Mouse (Mus musculus) heart, embryonic 13.5 days (tissue): ENCODE data around the gene Map1b. TPM values are rescaled to one million over a fixed set of nuclear protein-coding genes. Genes with fewer than 3 reads are reported as not detected.

Experiments
- ATAC-seq: fragments of 200-750 bp; cut with Nextera tagmentation; 2 replicates; pipeline ENCODE4 v1.8.0; 2017; ENCODE audit warnings: moderate TSS enrichment; ENCODE audit not compliant: insufficient number of reproducible peaks, low FRiP score, low TSS enrichment; ENCODE audit errors: extremely low read depth
- H3K27ac ChIP-seq: fragments of 300-500 bp; sonication (generic); replicated peaks from 2 replicates; pipeline ENCODE4 v1.5.1; 2015; ENCODE audit warnings: moderate library complexity, mild to moderate bottlenecking, inconsistent platforms
- H3K27me3 ChIP-seq: fragments of 300-500 bp; sonication (generic); replicated peaks from 2 replicates; pipeline ENCODE4 v1.6.1; 2015; ENCODE audit warnings: mild to moderate bottlenecking, inconsistent platforms
- H3K36me3 ChIP-seq: fragments of 300-500 bp; sonication (generic); 2 replicates; pipeline ENCODE4 v1.6.1; 2015; ENCODE audit warnings: mild to moderate bottlenecking, inconsistent platforms
- H3K4me1 ChIP-seq: fragments of 300-500 bp; sonication (generic); 2 replicates; pipeline ENCODE4 v1.6.1; 2015; ENCODE audit warnings: inconsistent platforms
- H3K4me2 ChIP-seq: fragments of 300-500 bp; sonication (generic); 2 replicates; pipeline ENCODE4 v1.6.1; 2015; ENCODE audit warnings: inconsistent platforms, mild to moderate bottlenecking, moderate library complexity
- H3K4me3 ChIP-seq: fragments of 300-500 bp; sonication (generic); 2 replicates; pipeline ENCODE4 v1.5.1; 2015; ENCODE audit warnings: moderate library complexity, mild to moderate bottlenecking, inconsistent platforms
- H3K9ac ChIP-seq: fragments of 300-500 bp; sonication (generic); 2 replicates; pipeline ENCODE4 v1.6.1; 2015; ENCODE audit warnings: inconsistent platforms, mild to moderate bottlenecking, moderate library complexity
- H3K9me3 ChIP-seq: fragments of 300-500 bp; sonication (generic); 2 replicates; pipeline ENCODE4 v1.6.1; 2016; ENCODE audit warnings: inconsistent platforms
- WGBS: fragments of 180-500 bp; shearing (Covaris S2); methylation state at CpG from one replicate; pipeline ENCODE4 v1.1.7; 2015; ENCODE audit warnings: mixed read lengths; 5-methylcytosine and 5-hydroxymethylcytosine counted together
- polyA plus RNA-seq: library from polyadenylated mRNA; unstranded; fragments of >200 nt; fragmentation: Nextera tagmentation; extraction: Ambion mirVana; gene quantifications from 2 replicates; pipeline ENCODE4 v1.2.1, GENCODE M21; 2015

Map1b gene
- polyA plus RNA-seq, 1 experiment from 2014 or later: 111 TPM

DNA sequence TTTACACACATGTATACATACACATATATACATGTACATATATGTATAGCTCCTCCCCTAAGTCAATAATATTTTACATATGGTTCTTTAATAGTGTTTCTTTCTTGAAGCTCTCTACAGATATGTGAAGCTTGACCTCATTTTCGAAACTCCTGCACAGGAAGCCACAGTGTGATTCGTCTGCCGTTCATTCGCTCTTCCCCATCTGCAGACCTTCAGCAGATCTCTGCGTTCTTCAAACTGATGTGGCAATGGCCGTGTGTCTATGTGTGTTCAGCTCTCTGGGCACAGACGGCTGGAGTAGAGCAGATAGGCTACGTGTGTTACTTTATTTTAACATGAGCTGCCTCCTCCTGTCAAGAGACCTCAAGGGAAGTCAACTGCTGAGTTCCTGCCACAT lies 9.2 kb upstream of the Map1b start:
- 61% methylated on average over 8 of the region's 8 CpGs for WGBS
- Histone ChIP-seq H3K27ac (no peak overlapping the region), H3K36me3 (no peaks in the 10 kb centered on the region), H3K4me3 (no peak overlapping the region), H3K9me3 (no peaks in the 10 kb centered on the region), H3K9ac (no peak overlapping the region), H3K4me1 (0 out of 2 replicates have a peak, but pooled peaks cover 3% of the 10 kb centered on the region), H3K4me2 (no peak overlapping the region), H3K27me3 (no peaks in the 10 kb centered on the region)
- ATAC-seq: no peak

DNA sequence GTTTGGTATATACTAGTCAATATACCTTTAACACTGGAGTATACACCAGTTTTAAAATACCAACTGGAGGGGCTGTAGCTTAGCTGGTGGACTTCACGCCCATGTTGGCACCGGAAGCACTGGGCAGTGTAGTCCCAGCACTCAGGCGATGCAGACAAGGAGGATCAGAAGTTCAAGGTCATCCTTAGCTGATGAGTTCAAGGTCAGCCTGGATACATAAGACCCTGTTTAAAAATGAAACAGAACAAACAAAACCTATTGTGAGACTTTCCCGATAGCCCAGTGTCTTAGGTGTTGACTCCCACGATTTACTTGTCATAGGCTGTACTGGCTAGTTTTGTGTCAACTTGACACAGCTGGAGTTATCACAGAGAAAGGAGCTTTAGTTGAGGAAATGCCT lies 1.5 kb upstream of the Map1b start:
- Histone ChIP-seq H3K36me3 (peaks cover 4% of the 10 kb centered on the region; the same call in 1 of the 2 replicates), H3K4me3 (no peak overlapping the region), H3K9me3 (no peaks in the 10 kb centered on the region), H3K9ac (no peak overlapping the region), H3K27me3 (no peaks in the 10 kb centered on the region), H3K4me2 (no peak overlapping the region), H3K27ac (no peak overlapping the region), H3K4me1 (peaks cover 25% of the 10 kb centered on the region)
- no peak for ATAC-seq
- WGBS: 85% methylated on average over 5 of the region's 5 CpGs

DNA sequence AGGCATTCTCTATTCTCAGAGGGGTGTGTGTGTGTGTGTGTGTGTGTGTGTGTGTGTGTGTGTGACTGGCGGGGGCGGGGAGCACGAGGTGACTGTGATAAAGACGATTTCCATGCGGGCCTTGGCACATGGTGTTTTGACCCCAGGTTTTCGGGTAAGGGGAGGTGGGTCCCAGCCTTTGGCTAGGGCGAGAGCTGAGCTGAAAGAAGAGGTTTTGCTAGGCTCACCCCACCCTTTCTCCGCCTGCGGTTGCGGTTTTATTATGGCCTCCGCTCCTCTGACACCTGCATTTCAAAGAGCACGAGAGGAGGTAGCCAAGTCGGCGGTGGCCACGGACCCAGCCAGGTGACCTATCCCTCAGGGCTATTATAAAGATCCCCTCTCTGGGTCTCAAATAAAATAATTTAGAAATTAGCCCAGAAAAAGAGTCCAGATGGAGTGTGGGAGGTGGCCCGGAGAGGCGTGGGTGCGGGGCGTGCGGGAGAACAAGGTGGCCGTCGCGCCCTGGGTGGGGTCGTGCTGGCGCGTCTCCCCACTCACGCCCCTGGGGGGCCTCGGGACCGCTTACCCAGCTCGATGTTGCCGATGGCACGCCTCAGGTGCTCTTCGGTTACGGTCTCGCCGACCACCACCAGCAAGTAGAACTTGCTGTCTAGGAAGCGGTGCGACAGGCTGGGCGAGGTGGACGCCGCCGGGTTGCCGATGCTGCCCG lies 448 bp downstream of the Map1b start:
- Histone ChIP-seq H3K27me3 (no peaks in the 10 kb centered on the region), H3K4me2 (peak overlapping the region; percentile 84)
- no peak for ATAC-seq

DNA sequence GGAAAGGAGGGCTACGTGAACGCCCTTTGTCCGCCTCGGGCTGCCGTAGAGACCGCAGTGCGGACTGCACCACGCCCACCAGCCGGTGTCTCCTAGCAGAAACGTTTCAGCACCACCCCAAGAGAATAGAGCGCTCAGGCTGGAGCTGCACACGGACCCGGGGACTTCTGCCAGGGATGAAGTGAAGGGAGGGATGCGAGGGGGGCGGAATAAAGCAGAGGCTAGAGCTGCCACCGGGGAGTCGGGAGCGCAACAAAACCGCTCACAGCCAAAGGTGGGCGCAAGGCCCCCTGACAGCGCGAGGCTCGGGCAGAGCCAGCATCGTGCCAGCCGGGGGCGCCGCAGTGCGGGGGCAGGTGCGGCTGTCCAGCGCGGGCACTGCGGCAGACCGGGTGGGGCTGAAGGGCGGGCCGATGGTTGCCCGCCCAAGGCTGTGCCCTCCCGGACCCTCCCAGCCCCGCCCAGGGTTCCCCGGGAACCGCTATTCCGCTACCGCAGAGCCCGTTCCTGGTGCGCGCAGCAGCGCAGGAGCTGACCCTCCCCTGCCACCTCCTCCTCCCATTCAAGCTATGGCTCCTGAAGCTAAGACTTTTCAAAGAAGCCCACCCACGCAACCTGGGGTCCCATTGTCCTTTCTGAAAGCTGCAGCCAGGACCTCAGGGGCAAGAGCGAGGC lies 1.3 kb downstream of the Map1b start:
- Histone ChIP-seq H3K9ac (peak overlapping the region; percentile 89), H3K9me3 (no peaks in the 10 kb centered on the region), H3K4me1 (peaks cover 38% of the 10 kb centered on the region), H3K27me3 (no peaks in the 10 kb centered on the region), H3K4me3 (peak overlapping the region; percentile 78), H3K36me3 (peaks cover 9% of the 10 kb centered on the region), H3K27ac (peak overlapping the region; percentile 86), H3K4me2 (peak overlapping the region; percentile 84)
- under 1% methylated on average over 45 of the region's 48 CpGs for WGBS
- ATAC-seq: peak; percentile 50

More for the DNA sequence above, 448 bp downstream of the Map1b start:
- H3K27ac ChIP-seq: peak overlapping the region; percentile 86
- H3K9ac ChIP-seq: peak overlapping the region; percentile 89
- H3K4me3 ChIP-seq: peak overlapping the region; percentile 78
- under 1% methylated on average over 42 of the region's 44 CpGs for WGBS
- peaks cover 12% of the 10 kb centered on the region for H3K36me3 ChIP-seq
- peaks cover 34% of the 10 kb centered on the region for H3K4me1 ChIP-seq
- no peaks in the 10 kb centered on the region for H3K9me3 ChIP-seq

DNA sequence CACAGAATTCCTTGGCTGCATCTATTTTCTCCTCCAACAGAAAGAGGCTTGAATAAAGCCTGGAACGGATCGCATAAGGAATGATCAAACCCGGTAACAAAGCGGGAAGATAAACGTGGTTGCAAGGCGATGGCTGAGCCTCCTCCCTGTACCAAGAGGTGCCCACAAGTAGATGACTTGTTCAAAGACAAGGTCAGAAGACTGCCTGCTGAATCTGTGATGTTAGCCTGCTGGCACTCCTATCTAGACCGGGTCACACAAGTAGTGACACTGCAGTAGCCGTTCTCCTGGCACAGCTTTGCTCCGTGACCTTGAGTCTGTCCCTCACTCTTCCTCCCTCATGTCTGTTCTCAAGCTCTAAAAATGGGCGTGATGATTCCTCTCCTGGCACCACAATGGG lies 2.4 kb downstream of the Map1b start:
- Histone ChIP-seq H3K27ac (peak overlapping the region; percentile 86), H3K9ac (peak overlapping the region; percentile 89), H3K27me3 (no peaks in the 10 kb centered on the region), H3K4me3 (peak overlapping the region; percentile 78), H3K4me2 (peak overlapping the region; percentile 84), H3K4me1 (peaks cover 41% of the 10 kb centered on the region), H3K36me3 (peaks cover 9% of the 10 kb centered on the region; the same call in 1 of the 2 replicates), H3K9me3 (no peaks in the 10 kb centered on the region)
- WGBS: 9% methylated on average over 10 of the region's 10 CpGs
- no peak for ATAC-seq

DNA sequence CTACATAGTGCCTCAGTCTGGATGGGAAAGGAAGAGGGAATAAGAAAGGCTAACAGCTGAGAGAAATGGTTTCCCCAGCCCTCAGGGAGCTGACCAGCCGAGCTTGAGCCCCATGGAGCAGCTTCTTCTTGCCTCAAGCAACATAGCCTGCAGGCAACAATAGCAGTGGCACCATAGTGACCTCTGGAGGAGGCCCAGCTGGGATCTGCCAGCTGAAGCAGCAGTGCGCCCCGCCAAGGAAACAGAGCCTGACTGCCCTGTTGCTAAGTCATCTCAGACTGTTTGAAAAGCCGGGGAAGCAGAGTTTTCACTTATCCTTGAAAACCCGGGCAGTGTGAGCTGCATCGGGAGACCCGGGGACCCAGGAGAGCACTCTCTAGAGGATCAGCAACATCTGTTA lies 3.2 kb downstream of the Map1b start:
- Histone ChIP-seq H3K27me3 (no peaks in the 10 kb centered on the region), H3K4me1 (peaks cover 50% of the 10 kb centered on the region), H3K4me3 (peak overlapping the region; percentile 78; the same call in 1 of the 2 replicates), H3K27ac (peak overlapping the region; percentile 48; the same call in 1 of the 2 replicates), H3K9ac (peak overlapping the region; percentile 41), H3K4me2 (peak overlapping the region; percentile 84), H3K36me3 (peaks cover 12% of the 10 kb centered on the region), H3K9me3 (no peaks in the 10 kb centered on the region)
- 7% methylated on average over 7 of the region's 7 CpGs for whole genome bisulfite sequencing
- no peak for ATAC-seq

DNA sequence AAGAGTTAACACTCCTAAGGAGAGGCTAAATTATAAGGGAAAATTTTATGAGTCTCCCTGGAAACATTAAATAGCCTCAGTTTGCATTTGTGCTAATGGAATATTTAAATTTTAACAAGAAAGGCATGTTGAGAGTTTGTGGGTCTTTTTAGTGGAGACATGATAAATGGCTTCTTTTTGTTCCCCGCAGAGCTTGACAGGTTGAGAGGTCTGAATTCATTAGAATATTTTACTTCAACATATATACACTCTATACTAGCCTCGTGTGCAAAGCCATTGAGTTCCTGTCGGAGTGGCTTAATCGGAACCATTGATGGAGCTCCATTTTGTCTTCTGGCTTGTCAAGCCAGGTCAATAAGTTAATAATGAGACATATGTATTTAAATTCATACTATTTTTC lies 6.4 kb downstream of the Map1b start:
- Histone ChIP-seq H3K27me3 (no peaks in the 10 kb centered on the region), H3K4me1 (peaks cover 49% of the 10 kb centered on the region), H3K4me3 (no peak overlapping the region), H3K9ac (no peak overlapping the region), H3K27ac (no peak overlapping the region), H3K36me3 (peaks cover 42% of the 10 kb centered on the region), H3K9me3 (no peaks in the 10 kb centered on the region), H3K4me2 (no peak overlapping the region)
- ATAC-seq: no peak
- 90% methylated on average over 4 of the region's 4 CpGs for WGBS

DNA sequence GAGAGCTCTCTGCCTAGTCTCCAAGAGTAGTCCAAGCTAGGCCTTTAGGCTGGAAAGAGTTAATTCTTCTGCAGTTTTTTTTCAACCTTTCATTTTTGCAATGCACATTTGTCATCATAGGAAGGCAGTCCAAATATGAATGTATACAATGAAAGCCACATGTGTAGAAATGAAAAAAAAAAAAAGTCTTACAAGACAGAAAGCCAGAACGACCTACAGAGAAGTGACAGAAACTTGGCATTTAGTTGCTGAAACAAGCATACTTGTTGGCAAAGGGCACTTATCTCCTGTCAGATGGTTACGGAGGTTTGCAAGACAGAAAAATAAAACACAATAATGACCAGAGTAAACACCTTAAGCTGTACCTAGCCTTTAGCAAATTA lies 9.8 kb downstream of the Map1b start:
- WGBS: 39% methylated on average over 2 of the region's 2 CpGs

DNA sequence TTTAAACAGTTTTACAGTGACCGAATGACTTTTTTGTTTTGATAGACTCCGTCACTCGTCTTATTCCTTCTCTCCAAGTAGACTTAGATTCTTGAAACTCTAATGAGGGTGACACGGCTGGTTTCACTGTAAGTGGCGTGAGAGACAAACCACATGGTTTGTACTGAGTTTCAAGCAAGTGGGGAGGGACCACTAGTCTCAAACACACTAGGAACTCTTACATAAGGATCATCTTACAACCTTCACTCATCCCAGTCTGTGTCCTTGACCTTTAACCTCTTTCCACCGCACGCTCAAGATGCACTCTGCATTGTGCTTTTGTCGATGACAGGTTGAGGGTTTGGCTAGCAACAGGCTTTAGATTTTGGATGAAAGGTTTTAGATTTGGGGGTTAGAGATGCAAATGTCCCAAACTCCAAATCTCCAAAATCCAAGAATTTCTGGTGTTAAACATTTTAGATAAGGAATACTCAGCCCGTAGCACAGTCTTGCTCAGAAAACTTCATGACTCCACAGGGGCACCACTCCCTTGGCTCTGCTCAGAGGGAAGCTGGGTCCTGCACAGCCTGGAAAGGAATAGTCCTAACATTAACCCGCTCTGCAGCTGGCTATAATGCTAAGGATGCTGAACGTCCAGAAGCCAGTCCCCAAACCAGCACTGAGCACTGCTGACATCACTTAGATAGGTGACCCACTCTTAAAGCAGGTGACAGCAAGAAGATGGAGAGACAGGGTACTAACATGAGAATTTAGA lies 10.3 kb downstream of the Map1b start:
- Histone ChIP-seq H3K4me3 (no peak overlapping the region), H3K9ac (no peak overlapping the region), H3K4me1 (peaks cover 53% of the 10 kb centered on the region), H3K4me2 (no peak overlapping the region), H3K36me3 (peaks cover 56% of the 10 kb centered on the region), H3K9me3 (no peaks in the 10 kb centered on the region), H3K27me3 (no peaks in the 10 kb centered on the region), H3K27ac (no peak overlapping the region)
- no peak for ATAC-seq
- WGBS: 70% methylated on average over 11 of the region's 11 CpGs

More for the DNA sequence above, 9.8 kb downstream of the Map1b start:
- H3K4me1 ChIP-seq: peaks cover 52% of the 10 kb centered on the region
- H3K9ac ChIP-seq: no peak overlapping the region
- H3K4me2 ChIP-seq: no peak overlapping the region
- H3K9me3 ChIP-seq: no peaks in the 10 kb centered on the region
- H3K27me3 ChIP-seq: no peaks in the 10 kb centered on the region
- ATAC-seq: no peak
- peaks cover 55% of the 10 kb centered on the region for H3K36me3 ChIP-seq
- no peak overlapping the region for H3K4me3 ChIP-seq
- H3K27ac ChIP-seq: no peak overlapping the region

DNA sequence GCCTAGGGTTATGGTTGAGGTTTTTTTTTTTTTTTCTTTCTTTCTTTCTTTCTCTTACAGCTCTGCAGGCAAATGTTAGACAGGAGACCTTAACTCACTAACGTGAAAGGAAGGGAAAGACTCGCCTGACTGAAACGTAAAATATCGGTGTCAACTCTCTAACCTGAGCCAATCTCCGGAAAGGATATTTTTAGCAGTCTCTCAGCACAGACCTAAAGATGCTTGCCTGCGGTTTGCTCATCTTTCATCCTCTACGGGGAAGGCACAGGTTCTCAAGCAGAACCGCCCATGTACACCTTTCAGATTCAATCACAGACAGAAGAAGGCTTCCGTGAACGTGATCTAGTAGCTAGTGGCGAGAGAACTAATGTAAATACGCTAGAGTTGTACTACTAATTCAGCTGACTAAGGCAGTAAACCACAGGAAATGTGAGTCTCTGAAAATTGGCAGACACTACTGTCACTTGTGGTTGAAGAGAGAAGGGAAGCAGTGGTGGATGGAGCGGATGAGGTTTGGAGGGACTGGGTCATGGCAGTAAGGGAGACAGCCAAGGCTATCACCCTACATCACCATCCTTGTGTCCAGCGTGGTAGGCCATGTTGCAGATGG lies 12.9 kb downstream of the Map1b start:
- WGBS: 70% methylated on average over 14 of the region's 14 CpGs
- ATAC-seq: no peak
- Histone ChIP-seq H3K9ac (0 out of 2 replicates have a peak overlapping the region, but pooled peaks have one; percentile 19), H3K9me3 (no peaks in the 10 kb centered on the region), H3K36me3 (peaks cover 60% of the 10 kb centered on the region), H3K27me3 (no peaks in the 10 kb centered on the region), H3K4me3 (no peak overlapping the region), H3K4me1 (peaks cover 43% of the 10 kb centered on the region), H3K27ac (0 out of 2 replicates have a peak overlapping the region, but pooled peaks have one; percentile 12), H3K4me2 (no peak overlapping the region)

DNA sequence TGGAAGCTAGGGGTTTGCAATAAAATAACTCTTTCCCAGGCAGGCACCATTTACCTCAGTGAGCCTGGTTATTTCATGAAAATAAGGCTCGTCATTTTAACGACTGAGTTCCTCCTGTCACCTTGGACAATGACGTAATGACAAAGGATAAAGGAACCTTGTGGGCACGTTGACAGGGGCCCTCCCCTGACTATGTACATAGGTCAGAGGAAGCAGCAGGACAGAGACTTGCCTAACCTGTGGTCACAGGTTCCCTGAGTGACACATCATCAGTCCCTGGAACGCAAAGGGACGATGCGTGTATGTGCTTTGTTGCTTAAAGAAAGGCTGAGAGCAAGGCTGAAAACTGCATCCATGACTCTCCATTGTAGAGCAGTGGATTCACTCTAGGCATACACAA lies 13.4 kb downstream of the Map1b start:
- Histone ChIP-seq H3K27me3 (no peaks in the 10 kb centered on the region), H3K4me3 (no peak overlapping the region), H3K36me3 (peaks cover 55% of the 10 kb centered on the region), H3K27ac (no peak overlapping the region), H3K9ac (no peak overlapping the region), H3K4me2 (no peak overlapping the region), H3K4me1 (peaks cover 37% of the 10 kb centered on the region), H3K9me3 (no peaks in the 10 kb centered on the region)
- no peak for ATAC-seq
- 66% methylated on average over 7 of the region's 7 CpGs for WGBS
